Mouse (Mus musculus) intestine, embryonic 16.5 days (tissue): ENCODE results near the gene D5Ertd579e. TPM values are rescaled to one million over a fixed set of nuclear protein-coding genes. Genes with fewer than 3 reads are reported as not detected.
A peak's percentile ranks its signal among the peaks of the same experiment; 100 is the strongest.

Source experiments
- ATAC-seq: fragments of 200-750 bp; cut with Nextera tagmentation; 2 replicates; pipeline ENCODE4 v1.8.0; 2017; ENCODE audit warnings: moderate TSS enrichment, moderate library complexity
- H3K27ac ChIP-seq: fragments of 300-500 bp; sonication (generic); 2 replicates; pipeline ENCODE4 v1.5.1; 2014; ENCODE audit warnings: mild to moderate bottlenecking, low read length
- H3K27me3 ChIP-seq: fragments of 300-500 bp; sonication (generic); replicated peaks from 2 replicates; pipeline ENCODE4 v1.6.1; 2014; ENCODE audit warnings: low read length, control low read depth, mixed read lengths; ENCODE audit not compliant: control insufficient read depth, insufficient read depth
- H3K36me3 ChIP-seq: fragments of 300-500 bp; sonication (generic); 2 replicates; pipeline ENCODE4 v1.6.1; 2014; ENCODE audit warnings: low read length, control low read depth; ENCODE audit not compliant: control insufficient read depth, insufficient read depth
- H3K4me1 ChIP-seq: fragments of 300-500 bp; sonication (generic); 2 replicates; pipeline ENCODE4 v1.6.1; 2014; ENCODE audit warnings: low read length, control low read depth, mixed read lengths; ENCODE audit not compliant: control insufficient read depth, insufficient read depth
- H3K4me2 ChIP-seq: fragments of 300-500 bp; sonication (generic); 2 replicates; pipeline ENCODE4 v1.6.1; 2014; ENCODE audit warnings: low read depth, low read length, control low read depth
- H3K4me3 ChIP-seq: fragments of 300-500 bp; sonication (generic); 2 replicates; pipeline ENCODE4 v1.5.1; 2014; ENCODE audit warnings: mild to moderate bottlenecking, low read length
- H3K9ac ChIP-seq: fragments of 300-500 bp; sonication (generic); 2 replicates; pipeline ENCODE4 v1.6.1; 2014; ENCODE audit warnings: low read depth, low read length
- H3K9me3 ChIP-seq: fragments of 300-500 bp; sonication (generic); 2 replicates; pipeline ENCODE4 v1.6.1; 2016; ENCODE audit warnings: low read length, control low read depth; ENCODE audit not compliant: control insufficient read depth
- WGBS: fragments of 180-500 bp; shearing (Covaris S2); extraction: QIAGEN DNeasy Blood & Tissue Kit; methylation state at CpG from one replicate; pipeline ENCODE4 v1.1.7; 2014; 5-methylcytosine and 5-hydroxymethylcytosine counted together
- polyA plus RNA-seq: library from polyadenylated mRNA; unstranded; fragments of >200 nt; fragmentation: Nextera tagmentation; extraction: Ambion mirVana; gene quantifications from 2 replicates; pipeline ENCODE4 v1.2.1, GENCODE M21; 2015

D5Ertd579e gene
- polyA plus RNA-seq, 1 experiment from 2014 or later = 14.0 TPM

DNA sequence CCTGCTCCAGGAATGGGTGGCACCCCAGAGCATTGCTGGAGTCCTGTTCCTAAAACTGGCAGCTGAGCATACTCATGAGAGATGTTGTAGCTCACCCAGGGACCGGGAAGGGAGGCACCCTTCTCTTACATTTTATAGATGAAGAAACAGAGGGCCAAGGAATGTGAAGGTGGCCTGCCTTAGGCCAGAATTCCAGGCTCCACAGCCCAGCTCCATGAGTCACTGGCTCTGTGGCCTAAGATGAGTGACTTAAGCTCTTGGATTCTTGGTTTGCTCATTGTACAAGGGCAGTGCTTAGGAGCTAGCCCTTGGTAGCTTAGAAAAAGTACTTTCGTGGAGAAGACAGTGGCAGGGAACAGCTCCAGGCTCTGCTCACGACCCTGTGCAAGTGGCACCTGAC is 19.0 kb upstream of the D5Ertd579e start:
- Histone ChIP-seq H3K36me3 (no peaks in the 10 kb centered on the region), H3K27ac (no peak overlapping the region), H3K4me1 (peaks cover 8% of the 10 kb centered on the region), H3K9ac (no peak overlapping the region), H3K27me3 (no peaks in the 10 kb centered on the region), H3K9me3 (no peaks in the 10 kb centered on the region), H3K4me2 (no peak overlapping the region), H3K4me3 (no peak overlapping the region)
- ATAC-seq = no peak
- WGBS = 64% methylated on average over 3 of the region's 3 CpGs

DNA sequence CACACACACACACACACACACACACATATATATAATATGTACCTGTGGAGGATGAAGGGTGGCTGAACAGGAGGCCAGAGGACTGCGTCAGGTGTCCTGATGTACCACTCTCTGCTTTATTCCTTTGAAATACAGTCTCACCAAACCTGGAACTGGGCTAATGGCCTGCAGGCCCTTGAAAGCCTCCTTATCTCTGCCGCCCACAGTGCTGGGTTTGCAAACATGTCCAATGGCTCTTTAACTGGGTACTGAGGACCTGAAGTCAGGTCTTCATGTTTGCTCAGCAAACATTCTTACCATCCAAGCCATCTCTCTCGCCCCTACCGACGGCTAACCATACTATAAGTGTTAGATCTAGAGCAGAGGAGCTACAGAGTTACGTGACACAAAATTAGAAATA is 17.9 kb upstream of the D5Ertd579e start:
- peak overlapping the region; percentile 51; the same call in 1 of the 2 replicates for H3K4me2 ChIP-seq
- 0 out of 2 replicates have a peak, but pooled peaks have one; percentile 3 for ATAC-seq

DNA sequence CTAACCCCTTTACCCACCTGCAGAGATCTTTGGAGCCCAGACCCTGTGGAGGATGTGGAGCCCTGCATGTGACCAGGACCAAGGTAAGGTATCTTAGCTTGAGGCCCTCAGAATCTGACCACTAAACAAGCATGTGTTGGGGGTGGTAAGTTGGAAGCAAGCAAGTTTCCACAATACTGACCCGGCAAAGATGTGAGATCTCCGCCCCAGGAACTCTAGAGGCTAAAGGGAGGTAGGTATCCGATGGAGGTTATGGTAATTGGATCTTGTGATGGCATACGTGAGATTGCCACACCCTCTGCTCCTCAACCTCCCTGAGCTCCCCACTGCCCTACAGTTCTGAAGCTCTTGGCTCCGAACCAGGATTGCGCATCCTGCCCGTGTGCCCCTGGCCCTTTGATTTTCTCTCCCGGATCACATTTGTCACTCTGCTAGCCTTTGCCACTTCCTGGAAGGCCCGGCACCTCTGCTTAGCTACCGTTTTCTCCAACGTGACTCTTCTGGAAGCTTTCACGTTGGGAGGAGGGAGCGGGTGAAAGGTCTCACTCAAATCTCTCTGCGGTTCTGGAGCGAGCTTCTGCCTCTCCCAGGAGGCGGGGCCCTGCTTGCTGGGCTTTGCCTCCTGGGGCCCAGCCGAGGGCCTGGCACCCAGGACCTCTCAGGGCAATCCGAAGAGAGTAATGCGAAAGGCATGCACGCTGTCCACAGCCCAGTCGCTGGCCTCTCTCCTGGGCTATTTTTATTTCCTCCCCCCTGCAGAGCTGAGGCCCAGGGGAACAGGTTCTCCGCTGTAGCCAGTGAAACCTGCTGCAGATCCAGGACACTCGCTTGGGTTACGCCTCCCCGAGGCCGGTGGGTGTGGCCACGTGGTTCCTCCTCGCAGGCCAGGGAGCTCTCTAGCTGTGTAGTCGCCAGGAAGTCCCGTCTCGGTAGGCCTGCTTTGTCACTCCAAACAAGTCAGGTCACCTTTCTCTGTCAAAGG is 17.0 kb upstream of the D5Ertd579e start:
- Histone ChIP-seq H3K27ac (peak overlapping the region; percentile 89), H3K4me1 (peaks cover 8% of the 10 kb centered on the region), H3K36me3 (no peaks in the 10 kb centered on the region), H3K4me3 (peak overlapping the region; percentile 37), H3K9ac (peak overlapping the region; percentile 61), H3K9me3 (no peaks in the 10 kb centered on the region), H3K4me2 (peak overlapping the region; percentile 51), H3K27me3 (no peaks in the 10 kb centered on the region)
- peak; percentile 97 for ATAC-seq
- 6% methylated on average over 31 of the region's 31 CpGs for WGBS

More for the DNA sequence above, 17.9 kb upstream of the D5Ertd579e start:
- no peaks in the 10 kb centered on the region for H3K9me3 ChIP-seq
- no peaks in the 10 kb centered on the region for H3K27me3 ChIP-seq
- H3K4me3 ChIP-seq = no peak overlapping the region
- 67% methylated on average over 6 of the region's 6 CpGs for WGBS
- H3K9ac ChIP-seq = peak overlapping the region; percentile 37; the same call in 1 of the 2 replicates
- H3K27ac ChIP-seq = peak overlapping the region; percentile 89
- H3K36me3 ChIP-seq = no peaks in the 10 kb centered on the region
- peaks cover 8% of the 10 kb centered on the region for H3K4me1 ChIP-seq

DNA sequence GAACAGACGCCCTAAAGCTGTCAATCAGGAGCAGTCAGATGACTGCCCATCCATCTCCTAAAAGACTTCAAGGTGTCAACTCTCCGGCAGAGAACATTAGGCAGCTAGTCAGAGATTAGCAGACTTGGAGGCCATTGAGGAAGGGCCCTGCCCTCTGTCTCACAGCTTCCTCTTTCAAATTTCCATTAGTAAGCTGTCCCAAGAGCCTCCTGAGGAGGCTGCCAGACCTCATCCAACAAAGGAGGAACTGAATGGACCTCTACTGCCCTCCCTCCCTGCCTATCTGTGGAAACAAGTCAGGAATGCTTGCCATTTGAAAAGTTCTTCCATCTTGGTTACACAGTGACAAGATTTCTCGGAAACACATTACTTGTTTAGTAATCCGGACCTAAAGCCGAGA is 16.0 kb upstream of the D5Ertd579e start:
- no peaks in the 10 kb centered on the region for H3K36me3 ChIP-seq
- no peak overlapping the region for H3K9ac ChIP-seq
- H3K27me3 ChIP-seq = no peaks in the 10 kb centered on the region
- H3K27ac ChIP-seq = peak overlapping the region; percentile 89
- peaks cover 8% of the 10 kb centered on the region for H3K4me1 ChIP-seq
- H3K9me3 ChIP-seq = no peaks in the 10 kb centered on the region
- no peak overlapping the region for H3K4me3 ChIP-seq
- no peak overlapping the region for H3K4me2 ChIP-seq
- 48% methylated on average over 5 of the region's 5 CpGs for WGBS
- no peak for ATAC-seq

DNA sequence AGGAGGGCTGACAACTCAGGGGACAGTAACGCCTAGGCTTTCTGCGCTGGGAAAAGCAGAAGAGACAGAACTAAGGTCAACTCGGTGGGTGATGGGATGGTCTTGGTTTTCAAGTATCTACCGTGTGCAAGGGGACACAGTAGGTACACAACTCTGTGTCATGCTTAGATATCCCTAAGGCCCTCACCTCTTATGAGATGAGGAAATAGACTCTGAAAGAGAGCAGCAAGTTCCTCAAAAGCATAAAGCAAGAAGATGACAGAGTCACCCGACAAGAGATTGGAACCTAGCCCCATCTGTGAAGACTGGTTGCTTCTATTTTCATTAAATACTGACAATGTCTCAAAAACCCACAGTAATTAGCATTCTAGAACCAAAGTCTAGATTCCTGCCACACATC is 10.0 kb upstream of the D5Ertd579e start:
- no peak overlapping the region for H3K4me2 ChIP-seq
- H3K27ac ChIP-seq = no peak overlapping the region
- no peaks in the 10 kb centered on the region for H3K9me3 ChIP-seq
- no peak for ATAC-seq
- no peak overlapping the region for H3K4me3 ChIP-seq
- H3K4me1 ChIP-seq = 0 out of 2 replicates have a peak, but pooled peaks cover 4% of the 10 kb centered on the region
- H3K27me3 ChIP-seq = no peaks in the 10 kb centered on the region
- no peaks in the 10 kb centered on the region for H3K36me3 ChIP-seq
- WGBS = 82% methylated on average over 5 of the region's 5 CpGs
- no peak overlapping the region for H3K9ac ChIP-seq

DNA sequence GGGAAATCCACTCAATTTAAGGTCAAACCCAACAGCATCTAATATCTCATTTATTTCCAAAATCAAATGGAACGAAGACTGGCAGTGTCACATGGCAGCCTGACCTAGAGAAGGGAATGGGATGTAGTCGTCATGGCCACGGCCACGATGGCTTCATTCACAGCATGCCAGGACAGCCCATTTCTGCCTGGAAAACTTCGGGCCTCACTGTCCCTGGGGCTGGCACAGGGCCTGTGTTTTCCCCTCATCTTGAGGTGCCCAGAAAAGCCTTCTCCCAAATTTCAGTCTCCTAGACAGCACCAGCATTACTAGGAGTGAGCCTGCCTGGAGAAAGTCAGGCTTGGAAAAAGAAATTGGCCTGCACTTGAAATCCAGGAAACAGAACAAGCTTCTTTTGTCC is 9.6 kb upstream of the D5Ertd579e start:
- Histone ChIP-seq H3K9me3 (no peaks in the 10 kb centered on the region), H3K9ac (no peak overlapping the region), H3K27ac (no peak overlapping the region), H3K4me1 (0 out of 2 replicates have a peak, but pooled peaks cover 4% of the 10 kb centered on the region), H3K36me3 (no peaks in the 10 kb centered on the region), H3K4me3 (no peak overlapping the region), H3K27me3 (no peaks in the 10 kb centered on the region), H3K4me2 (no peak overlapping the region)
- 83% methylated on average over 5 of the region's 5 CpGs for WGBS
- ATAC-seq = no peak

DNA sequence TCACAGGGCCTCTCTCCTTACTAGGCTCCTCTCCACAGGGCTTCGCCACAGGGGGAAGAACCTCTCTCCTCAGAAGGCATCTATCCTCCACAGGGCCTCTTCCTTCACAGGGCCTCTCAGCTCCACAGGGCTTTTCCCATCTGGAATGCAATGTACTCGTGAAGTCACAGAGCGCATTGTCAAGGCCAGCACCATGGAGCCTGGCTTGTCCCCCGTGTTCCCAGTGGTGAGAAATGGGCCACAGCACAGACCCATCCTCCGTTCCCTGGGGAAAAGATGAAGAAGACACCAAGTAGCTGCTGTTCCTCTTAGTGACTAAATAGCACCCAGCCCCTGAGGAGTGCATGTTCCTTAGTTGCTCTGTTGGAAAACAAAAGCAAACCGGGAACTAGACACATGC is 8.9 kb upstream of the D5Ertd579e start:
- WGBS = 73% methylated on average over 6 of the region's 6 CpGs
- H3K9ac ChIP-seq = no peak overlapping the region
- no peaks in the 10 kb centered on the region for H3K36me3 ChIP-seq
- H3K9me3 ChIP-seq = no peaks in the 10 kb centered on the region
- no peaks in the 10 kb centered on the region for H3K27me3 ChIP-seq
- no peak overlapping the region for H3K4me3 ChIP-seq
- ATAC-seq = no peak
- 0 out of 2 replicates have a peak, but pooled peaks cover 4% of the 10 kb centered on the region for H3K4me1 ChIP-seq
- H3K27ac ChIP-seq = no peak overlapping the region
- no peak overlapping the region for H3K4me2 ChIP-seq

DNA sequence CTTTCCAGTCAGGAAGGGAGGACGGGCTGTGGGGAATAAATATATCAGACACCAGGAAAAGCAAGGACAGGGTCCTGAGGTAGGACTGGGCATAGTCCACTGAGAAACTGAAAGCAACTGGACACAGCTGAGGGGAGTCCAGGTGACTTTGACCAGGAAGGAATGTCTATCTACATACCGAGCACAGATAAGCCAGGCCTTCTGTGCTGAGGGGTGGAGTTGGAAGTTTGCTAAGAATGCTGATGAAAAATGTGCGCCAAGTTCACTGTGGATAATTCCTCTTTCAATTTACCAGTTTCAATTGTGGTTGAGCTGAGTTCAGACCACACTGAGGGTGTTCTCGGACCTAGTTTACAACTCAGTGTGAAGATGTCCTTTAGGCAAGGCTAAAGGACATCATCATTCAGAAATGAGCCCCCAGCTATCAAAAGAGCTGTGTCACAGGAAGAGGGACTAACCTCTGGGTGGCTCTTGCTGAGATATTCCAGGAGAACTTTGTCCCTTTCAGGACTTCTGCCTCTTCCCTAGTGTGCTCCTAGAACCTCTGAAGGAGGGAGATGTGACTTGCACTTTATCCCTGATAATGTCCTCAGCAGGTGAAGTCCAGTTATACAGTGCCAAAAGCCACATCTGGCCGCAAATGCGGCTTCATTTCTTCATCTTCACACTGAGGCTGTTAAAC is 5.3 kb upstream of the D5Ertd579e start:
- peak overlapping the region; percentile 8; the same call in 1 of the 2 replicates for H3K4me2 ChIP-seq
- peak; percentile 88 for ATAC-seq
- peak overlapping the region; percentile 58; the same call in 1 of the 2 replicates for H3K27ac ChIP-seq

DNA sequence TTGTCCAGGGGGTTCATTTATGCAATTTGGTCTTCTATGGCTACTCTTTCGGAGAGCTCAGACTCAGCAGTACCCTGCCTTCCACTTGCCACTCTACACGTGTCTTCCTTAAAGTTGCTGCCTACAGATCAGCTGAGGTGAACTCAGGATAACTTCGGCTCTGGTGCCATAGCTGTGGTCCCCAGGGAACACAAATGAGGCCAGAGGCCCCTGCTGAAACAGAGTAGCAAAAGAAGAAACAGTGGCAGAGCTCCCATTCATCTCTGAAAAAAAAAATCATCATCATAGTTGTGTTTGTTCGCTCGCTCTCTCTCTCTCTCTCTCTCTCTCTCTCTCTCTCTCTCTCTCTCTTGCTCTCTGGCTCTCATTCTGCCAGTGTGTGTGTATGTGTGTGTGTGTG is 2.9 kb upstream of the D5Ertd579e start:
- Histone ChIP-seq H3K4me3 (no peak overlapping the region), H3K4me1 (peaks cover 21% of the 10 kb centered on the region), H3K27ac (peak overlapping the region; percentile 18; the same call in 1 of the 2 replicates), H3K9ac (no peak overlapping the region), H3K27me3 (no peaks in the 10 kb centered on the region), H3K9me3 (no peaks in the 10 kb centered on the region), H3K4me2 (no peak overlapping the region), H3K36me3 (no peaks in the 10 kb centered on the region)
- WGBS = 63% methylated on average over 5 of the region's 5 CpGs
- no peak for ATAC-seq

More for the DNA sequence above, 5.3 kb upstream of the D5Ertd579e start:
- Histone ChIP-seq H3K9me3 (no peaks in the 10 kb centered on the region), H3K27me3 (no peaks in the 10 kb centered on the region), H3K9ac (no peak overlapping the region), H3K36me3 (no peaks in the 10 kb centered on the region), H3K4me1 (peaks cover 14% of the 10 kb centered on the region; the same call in 1 of the 2 replicates), H3K4me3 (no peak overlapping the region)
- WGBS = 53% methylated on average over 6 of the region's 6 CpGs
